Mouse (Mus musculus) limb, embryonic 14.5 days (tissue): ENCODE results near the gene 3110018I06Rik. TPM values are rescaled to one million over a fixed set of nuclear protein-coding genes. Genes with fewer than 3 reads are reported as not detected.

Experiments used
- ATAC-seq: fragments of 200-750 bp; cut with Nextera tagmentation; 2 replicates; pipeline ENCODE4 v1.8.0; 2017; ENCODE audit warnings: low read depth, moderate number of reproducible peaks, moderate TSS enrichment; ENCODE audit not compliant: low FRiP score
- DNase-seq: peaks from one replicate; pipeline ENCODE4 v3.0.0-alpha.2; 2015; ENCODE audit warnings: low spot score
- H3K27ac ChIP-seq: fragments of 300-500 bp; sonication (generic); replicated peaks from 2 replicates; pipeline ENCODE4 v1.5.1; 2014; ENCODE audit warnings: low read depth, mild to moderate bottlenecking, low read length, moderate library complexity, mixed read lengths
- H3K27me3 ChIP-seq: fragments of 300-500 bp; sonication (generic); 2 replicates; pipeline ENCODE4 v1.6.1; 2014; ENCODE audit warnings: low read length, mixed read lengths; ENCODE audit not compliant: control insufficient read depth, insufficient read depth
- H3K36me3 ChIP-seq: fragments of 300-500 bp; sonication (generic); 2 replicates; pipeline ENCODE4 v1.6.1; 2014; ENCODE audit warnings: mild to moderate bottlenecking, low read length, moderate library complexity, mixed read lengths; ENCODE audit not compliant: control insufficient read depth, insufficient read depth
- H3K4me1 ChIP-seq: fragments of 300-500 bp; sonication (generic); 2 replicates; pipeline ENCODE4 v1.6.1; 2014; ENCODE audit warnings: antibody characterized with exemption, low read length, mixed read lengths; ENCODE audit not compliant: control insufficient read depth, insufficient read depth
- H3K4me2 ChIP-seq: fragments of 300-500 bp; sonication (generic); replicated peaks from 2 replicates; pipeline ENCODE4 v1.6.1; 2014; ENCODE audit warnings: low read depth, mild to moderate bottlenecking, low read length, moderate library complexity; ENCODE audit not compliant: severe bottlenecking
- H3K4me3 ChIP-seq: fragments of 300-500 bp; sonication (generic); replicated peaks from 2 replicates; pipeline ENCODE4 v1.5.1; 2014; ENCODE audit warnings: low read length
- H3K9ac ChIP-seq: fragments of 300-500 bp; sonication (generic); 2 replicates; pipeline ENCODE4 v1.6.1; 2014; ENCODE audit warnings: mild to moderate bottlenecking, low read depth, low read length, moderate library complexity; ENCODE audit not compliant: severe bottlenecking
- H3K9me3 ChIP-seq: fragments of 300-500 bp; sonication (generic); 2 replicates; pipeline ENCODE4 v1.6.1; 2016; ENCODE audit warnings: low read length; ENCODE audit not compliant: control insufficient read depth
- POLR2A ChIP-seq: fragments of 200-500 bp; IDR thresholded peaks from 2 replicates; pipeline ENCODE4 v1.8.0; 2012; ENCODE audit warnings: inconsistent platforms, mild to moderate bottlenecking, moderate library complexity, borderline replicate concordance; ENCODE audit not compliant: insufficient read depth, insufficient read length; ENCODE audit errors: extremely low read depth
- WGBS: fragments of 180-500 bp; shearing (Covaris S2); extraction: QIAGEN DNeasy Blood & Tissue Kit; methylation state at CpG from one replicate; pipeline ENCODE4 v1.1.7; 2014; 5-methylcytosine and 5-hydroxymethylcytosine counted together
- polyA plus RNA-seq, 2 experiments: library from polyadenylated mRNA; depleted of rRNA in 1 of 2; stranded (reverse) in 1 of 2; unstranded in 1 of 2; fragments of >200 nt; fragmentation: Nextera tagmentation in 1 of 2; extraction: Ambion mirVana in 1 of 2; gene quantifications; 2 replicates each; pipeline versions ENCODE4 v1.2.1 to v1.2.3; 2012 to 2014

3110018I06Rik gene
- polyA plus RNA-seq, 2 experiments, result not detected

GRCm38 (mm10) chr12:107483031-107483430 is 5.4 kb upstream of the 3110018I06Rik start:
- 80% methylated on average over 5 of the region's 5 CpGs for WGBS

GRCm38 (mm10) chr12:107491344-107491743 is 2.9 kb downstream of the 3110018I06Rik start:
- Histone ChIP-seq H3K4me1 (no peaks in the 10 kb centered on the region), H3K4me2 (no peak overlapping the region), H3K27me3 (no peaks in the 10 kb centered on the region), H3K9me3 (no peaks in the 10 kb centered on the region), H3K36me3 (no peaks in the 10 kb centered on the region), H3K4me3 (no peak overlapping the region), H3K9ac (no peak overlapping the region), H3K27ac (no peak overlapping the region)
- ATAC-seq (no peak), DNase-seq (no peak)
- WGBS, result 81% methylated on average over 1 of the region's 1 CpGs
- no peak for TF ChIP-seq POLR2A

More at GRCm38 (mm10) chr12:107483031-107483430, 5.4 kb upstream of the 3110018I06Rik start:
- no peak overlapping the region for H3K4me3 ChIP-seq
- H3K36me3 ChIP-seq, result no peaks in the 10 kb centered on the region
- H3K27me3 ChIP-seq, result no peaks in the 10 kb centered on the region
- ATAC-seq (no peak), DNase-seq (no peak)
- TF ChIP-seq POLR2A, result no peak
- H3K9me3 ChIP-seq, result no peaks in the 10 kb centered on the region
- H3K4me1 ChIP-seq, result no peaks in the 10 kb centered on the region
- H3K4me2 ChIP-seq, result no peak overlapping the region
- H3K27ac ChIP-seq, result no peak overlapping the region
- H3K9ac ChIP-seq, result no peak overlapping the region

GRCm38 (mm10) chr12:107496924-107497323 is 8.5 kb downstream of the 3110018I06Rik start:
- H3K9ac ChIP-seq, result no peak overlapping the region
- H3K4me3 ChIP-seq, result no peak overlapping the region
- no peaks in the 10 kb centered on the region for H3K9me3 ChIP-seq
- TF ChIP-seq POLR2A, result no peak
- H3K4me2 ChIP-seq, result no peak overlapping the region
- no peaks in the 10 kb centered on the region for H3K27me3 ChIP-seq
- ATAC-seq (no peak), DNase-seq (no peak)
- 73% methylated on average over 5 of the region's 5 CpGs for WGBS
- H3K36me3 ChIP-seq, result no peaks in the 10 kb centered on the region
- H3K4me1 ChIP-seq, result no peaks in the 10 kb centered on the region
- no peak overlapping the region for H3K27ac ChIP-seq

GRCm38 (mm10) chr12:107509661-107510237 is 21.3 kb downstream of the 3110018I06Rik start:
- no peak overlapping the region for H3K4me2 ChIP-seq
- ATAC-seq (no peak), DNase-seq (no peak)
- H3K9ac ChIP-seq, result no peak overlapping the region
- no peak for TF ChIP-seq POLR2A
- H3K4me1 ChIP-seq, result no peaks in the 10 kb centered on the region
- no peak overlapping the region for H3K4me3 ChIP-seq
- H3K27ac ChIP-seq, result no peak overlapping the region
- no peaks in the 10 kb centered on the region for H3K27me3 ChIP-seq
- H3K9me3 ChIP-seq, result no peaks in the 10 kb centered on the region
- no peaks in the 10 kb centered on the region for H3K36me3 ChIP-seq
- 81% methylated on average over 9 of the region's 9 CpGs for WGBS

- Histone ChIP-seq H3K9ac (no peak overlapping the region), H3K36me3 (no peaks in the 10 kb centered on the region), H3K4me2 (no peak overlapping the region), H3K4me1 (no peaks in the 10 kb centered on the region), H3K4me3 (no peak overlapping the region), H3K9me3 (no peaks in the 10 kb centered on the region), H3K27ac (no peak overlapping the region), H3K27me3 (no peaks in the 10 kb centered on the region)
- no peak for TF ChIP-seq POLR2A
- DNase-seq, result no peak
- ATAC-seq, result no peak
- whole genome bisulfite sequencing, result 82% methylated on average over 11 of the region's 11 CpGs
Observed at GRCm38 (mm10) chr12:107511112-107511511, 22.7 kb downstream of the 3110018I06Rik start.
